ENCODE assay signal across 16 mouse cellular contexts in genomic region chr19:42126219-42126605, GRCm38 (mm10). TPM values are rescaled to one million over a fixed set of nuclear protein-coding genes. Genes with fewer than 3 reads are reported as not detected.
DNase-seq lines count a peak whose midpoint lies in the region; ATAC-seq lines count a peak whose summit lies in the region.
"Had no signal": no experiment of that assay in that cellular context is flagged by ENCODE, and none has a peak within 500 bp of the region (broad histone marks: within the 10 kb centered on the region; RNA-seq: fewer than 3 reads in every experiment).

No protein-coding gene starts in this region.

- 0 out of 2 replicates have a peak overlapping the region, but pooled peaks have one; percentile 3 for H3K9ac ChIP-seq in liver, embryonic 11.5 days (ENCODE audit: low read depth, low read length)
- H3K9ac ChIP-seq in stomach, embryonic 16.5 days (ENCODE audit: low read length): no peak overlapping the region; the same call in 1 of the 2 replicates
- H3K9ac ChIP-seq in forebrain, embryonic 13.5 days: no peak overlapping the region
- H3K9ac ChIP-seq: hindbrain, embryonic 12.5 days had no signal

- 85% methylated on average over 6 of the region's 6 CpGs for WGBS in heart, embryonic 10.5 days
- 88% methylated on average over 6 of the region's 6 CpGs for WGBS in liver, embryonic 11.5 days
- 83% methylated on average over 6 of the region's 6 CpGs for WGBS in stomach, embryonic 16.5 days
- 93% methylated on average over 6 of the region's 6 CpGs for WGBS in forebrain, embryonic 13.5 days

- no peak overlapping the region for H3K4me2 ChIP-seq in liver, embryonic 11.5 days
- H3K4me2 ChIP-seq in stomach, embryonic 16.5 days (ENCODE audit: low read depth, low read length): peak overlapping the region; percentile 94; the same call in 1 of the 2 replicates
- H3K4me2 ChIP-seq in forebrain, embryonic 13.5 days: no peak overlapping the region
- H3K4me2 ChIP-seq: hindbrain, embryonic 12.5 days; midbrain, embryonic 11.5 days had no signal

- H3K4me3 ChIP-seq in heart, embryonic 10.5 days: no peak overlapping the region
- H3K4me3 ChIP-seq in liver, embryonic 11.5 days (ENCODE audit: low read depth, low read length): no peak overlapping the region
- H3K4me3 ChIP-seq in stomach, embryonic 16.5 days (replicated peaks; ENCODE audit: low read length): 0 out of 2 replicates have a peak overlapping the region, but pooled peaks have one; percentile 86
- no peak overlapping the region for H3K4me3 ChIP-seq in forebrain, embryonic 13.5 days
- H3K4me3 ChIP-seq: hindbrain, embryonic 12.5 days; limb, embryonic 10.5 days had no signal

- H3K27me3 ChIP-seq in heart, embryonic 10.5 days (ENCODE audit: insufficient read depth, poor library complexity, severe bottlenecking): no peaks in the 10 kb centered on the region
- no peaks in the 10 kb centered on the region for H3K27me3 ChIP-seq in liver, embryonic 11.5 days (replicated peaks; ENCODE audit: control insufficient read depth, insufficient read depth, low read length)
- H3K27me3 ChIP-seq in stomach, embryonic 16.5 days (ENCODE audit: control insufficient read depth, insufficient read depth, low read length): no peaks in the 10 kb centered on the region
- H3K27me3 ChIP-seq in forebrain, embryonic 13.5 days: peaks cover 8% of the 10 kb centered on the region; the same call in 1 of the 2 replicates

- no peak for ATAC-seq in liver, embryonic 11.5 days (replicated peaks; ENCODE audit: low FRiP score)
- ATAC-seq in stomach, embryonic 16.5 days (ENCODE audit: insufficient read depth, low FRiP score): no peak
- ATAC-seq in forebrain, embryonic 13.5 days: no peak

- peaks cover 35% of the 10 kb centered on the region for H3K36me3 ChIP-seq in heart, embryonic 10.5 days
- H3K36me3 ChIP-seq in liver, embryonic 11.5 days (ENCODE audit: control insufficient read depth, insufficient read depth, low read length): peaks cover 8% of the 10 kb centered on the region; the same call in 1 of the 2 replicates
- 0 out of 2 replicates have a peak, but pooled peaks cover 14% of the 10 kb centered on the region for H3K36me3 ChIP-seq in stomach, embryonic 16.5 days (ENCODE audit: control insufficient read depth, insufficient read depth, low read length)
- H3K36me3 ChIP-seq in forebrain, embryonic 13.5 days (ENCODE audit: poor library complexity, severe bottlenecking): peaks cover 35% of the 10 kb centered on the region

- no peak for DNase-seq in heart, embryonic 10.5 days (ENCODE audit: low spot score)
- no peak for DNase-seq in heart, adult 9 months (ENCODE audit: low spot score in 2 of 2)
- DNase-seq in liver, embryonic 11.5 days (ENCODE audit: low spot score): no peak
- DNase-seq in liver: no peak
- DNase-seq in NIH3T3 (ENCODE audit: low read depth): peak; percentile 49
- no peak for DNase-seq in thymus, postnatal 25 days
- DNase-seq: B cell, adult 2 months; cerebellum, postnatal 25 days; kidney, adult 11 months; kidney, postnatal 25 days; thymus, adult 2 months had no signal

- H3K9me3 ChIP-seq in heart, embryonic 10.5 days: no peaks in the 10 kb centered on the region
- H3K9me3 ChIP-seq in liver, embryonic 11.5 days (ENCODE audit: control insufficient read depth, low read length): no peaks in the 10 kb centered on the region
- H3K9me3 ChIP-seq in stomach, embryonic 16.5 days (replicated peaks; ENCODE audit: control insufficient read depth, low read length): no peaks in the 10 kb centered on the region
- H3K9me3 ChIP-seq in forebrain, embryonic 13.5 days (replicated peaks): no peaks in the 10 kb centered on the region
- H3K9me3 ChIP-seq: hindbrain, embryonic 12.5 days; limb, embryonic 10.5 days had no signal

- peak overlapping the region; percentile 33 for H3K27ac ChIP-seq in heart, embryonic 10.5 days
- H3K27ac ChIP-seq in liver, embryonic 11.5 days (ENCODE audit: low read depth, low read length): no peak overlapping the region
- H3K27ac ChIP-seq in stomach, embryonic 16.5 days (ENCODE audit: low read length): peak overlapping the region; percentile 75; the same call in 1 of the 2 replicates
- no peak overlapping the region for H3K27ac ChIP-seq in forebrain, embryonic 13.5 days
- H3K27ac ChIP-seq: hindbrain, embryonic 12.5 days; limb, embryonic 10.5 days had no signal

- peaks cover 34% of the 10 kb centered on the region for H3K4me1 ChIP-seq in heart, embryonic 10.5 days
- H3K4me1 ChIP-seq in liver, embryonic 11.5 days (replicated peaks; ENCODE audit: control insufficient read depth, insufficient read depth, low read length): peaks cover 12% of the 10 kb centered on the region
- peaks cover 12% of the 10 kb centered on the region for H3K4me1 ChIP-seq in stomach, embryonic 16.5 days (ENCODE audit: control insufficient read depth, insufficient read depth, low read length)
- H3K4me1 ChIP-seq in forebrain, embryonic 13.5 days: peaks cover 24% of the 10 kb centered on the region

RNA-seq across cellular contexts. Expression of gene Avpi1, which starts 2.6 kb away (rescaled TPM):
- polyA plus RNA-seq in heart, embryonic 10.5 days (2016; fragmentation: Nextera tagmentation; extraction: Ambion mirVana): 29.0 and 32.7 TPM in 2 replicates
- polyA plus RNA-seq in liver, embryonic 11.5 days (2014; fragmentation: Nextera tagmentation; extraction: Ambion mirVana): 19.9 and 21.6 TPM in 2 replicates
- polyA plus RNA-seq in stomach, embryonic 16.5 days (2015; fragmentation: Nextera tagmentation; extraction: Ambion mirVana): 52.4 and 63.5 TPM in 2 replicates
- polyA plus RNA-seq in forebrain, embryonic 13.5 days (2015; fragmentation: Nextera tagmentation; extraction: Ambion mirVana): 10.1 and 10.3 TPM in 2 replicates

RNA-seq across cellular contexts. Expression of gene Marveld1, which starts 21.0 kb away (rescaled TPM):
- polyA plus RNA-seq in heart, embryonic 10.5 days (2016; fragmentation: Nextera tagmentation; extraction: Ambion mirVana): 6.5 and 8.1 TPM in 2 replicates
- polyA plus RNA-seq in liver, embryonic 11.5 days (2014; fragmentation: Nextera tagmentation; extraction: Ambion mirVana): 4.3 and 5.4 TPM in 2 replicates
- 8.7 and 8.9 TPM in 2 replicates for polyA plus RNA-seq in stomach, embryonic 16.5 days (2015; fragmentation: Nextera tagmentation; extraction: Ambion mirVana)
- 1.7 and 2.0 TPM in 2 replicates for polyA plus RNA-seq in forebrain, embryonic 13.5 days (2015; fragmentation: Nextera tagmentation; extraction: Ambion mirVana)

RNA-seq across cellular contexts. Expression of gene Pi4k2a, which starts 35.9 kb away (rescaled TPM):
- polyA plus RNA-seq in heart, embryonic 10.5 days (2016; fragmentation: Nextera tagmentation; extraction: Ambion mirVana): 18.9 and 23.1 TPM in 2 replicates
- 17.6 and 18.1 TPM in 2 replicates for polyA plus RNA-seq in liver, embryonic 11.5 days (2014; fragmentation: Nextera tagmentation; extraction: Ambion mirVana)
- 6.8 and 7.0 TPM in 2 replicates for polyA plus RNA-seq in stomach, embryonic 16.5 days (2015; fragmentation: Nextera tagmentation; extraction: Ambion mirVana)
- polyA plus RNA-seq in forebrain, embryonic 13.5 days (2015; fragmentation: Nextera tagmentation; extraction: Ambion mirVana): 16.5 and 21.7 TPM in 2 replicates

RNA-seq across cellular contexts. Expression of gene Zfyve27, which starts 37.5 kb away (rescaled TPM):
- 23.9 and 27.8 TPM in 2 replicates for polyA plus RNA-seq in heart, embryonic 10.5 days (2016; fragmentation: Nextera tagmentation; extraction: Ambion mirVana)
- polyA plus RNA-seq in liver, embryonic 11.5 days (2014; fragmentation: Nextera tagmentation; extraction: Ambion mirVana): 15.2 and 15.8 TPM in 2 replicates
- 23.8 and 24.5 TPM in 2 replicates for polyA plus RNA-seq in stomach, embryonic 16.5 days (2015; fragmentation: Nextera tagmentation; extraction: Ambion mirVana)
- polyA plus RNA-seq in forebrain, embryonic 13.5 days (2015; fragmentation: Nextera tagmentation; extraction: Ambion mirVana): 43.5 and 45.6 TPM in 2 replicates

RNA-seq across cellular contexts. Expression of gene Morn4, which starts 40.1 kb away (rescaled TPM):
- 18.8 and 22.0 TPM in 2 replicates for polyA plus RNA-seq in heart, embryonic 10.5 days (2016; fragmentation: Nextera tagmentation; extraction: Ambion mirVana)
- polyA plus RNA-seq in liver, embryonic 11.5 days (2014; fragmentation: Nextera tagmentation; extraction: Ambion mirVana): 9.3 and 10.5 TPM in 2 replicates
- 15.3 and 16.0 TPM in 2 replicates for polyA plus RNA-seq in stomach, embryonic 16.5 days (2015; fragmentation: Nextera tagmentation; extraction: Ambion mirVana)
- polyA plus RNA-seq in forebrain, embryonic 13.5 days (2015; fragmentation: Nextera tagmentation; extraction: Ambion mirVana): 114 and 118 TPM in 2 replicates

Comparison
In these comparisons a context has a peak if more than half of its experiments do, and no peak if none do; other contexts are left out.
1. H3K27ac ChIP-seq: peak in heart, embryonic 10.5 days (single experiment) and stomach, embryonic 16.5 days (single experiment); none in liver, embryonic 11.5 days (single experiment) and forebrain, embryonic 13.5 days (single experiment).